Mouse (Mus musculus) liver (tissue): Measurements from ENCODE around the gene Spcs1.

Experiments used
- DNase-seq: peaks from one replicate; pipeline ENCODE4 v3.0.0-alpha.2; 2020; ENCODE audit warnings: mixed read lengths

Gene Spcs1

DNA sequence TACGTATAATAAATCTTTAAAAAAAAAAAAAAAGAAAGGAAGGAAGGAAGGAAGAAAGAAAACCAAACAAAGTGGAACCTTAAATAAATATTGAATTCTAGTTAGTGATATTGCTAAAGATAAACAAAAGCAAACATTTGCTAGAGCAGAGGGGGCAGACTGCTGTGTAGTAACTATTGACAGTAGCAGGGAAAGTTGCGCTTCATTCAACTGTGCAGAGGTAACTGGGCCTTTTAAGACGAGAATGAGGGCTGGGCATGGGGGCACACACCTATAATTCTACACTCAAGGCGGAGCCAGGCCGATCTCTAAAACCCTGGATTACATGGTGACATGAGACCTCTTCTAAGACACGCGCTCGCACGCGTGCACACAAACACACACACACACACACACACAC lies 51.5 kb downstream of the Spcs1 start:
- DNase-seq = no peak
